Mouse (Mus musculus) lung, postnatal 0 days (tissue): ENCODE data around the gene Tec. TPM values are rescaled to one million over a fixed set of nuclear protein-coding genes. Genes with fewer than 3 reads are reported as not detected.

ENCODE experiments used
- ATAC-seq: fragments of 200-750 bp; cut with Nextera tagmentation; 2 replicates; pipeline ENCODE4 v1.8.0; 2017; ENCODE audit warnings: moderate library complexity
- DNase-seq: peaks from one replicate; pipeline ENCODE4 v3.0.0-alpha.2; 2016; ENCODE audit warnings: low spot score
- H3K27ac ChIP-seq: fragments of 300-500 bp; sonication (generic); 2 replicates; pipeline ENCODE4 v1.5.1; 2014; ENCODE audit warnings: antibody characterized with exemption, mild to moderate bottlenecking, low read length, mixed read lengths
- H3K27me3 ChIP-seq: fragments of 300-500 bp; sonication (generic); replicated peaks from 2 replicates; pipeline ENCODE4 v1.6.1; 2014; ENCODE audit warnings: low read length, mixed read lengths; ENCODE audit not compliant: insufficient read depth
- H3K36me3 ChIP-seq: fragments of 300-500 bp; sonication (generic); 2 replicates; pipeline ENCODE4 v1.6.1; 2014; ENCODE audit warnings: low read length, mixed read lengths; ENCODE audit not compliant: insufficient read depth
- H3K4me1 ChIP-seq: fragments of 300-500 bp; sonication (generic); 2 replicates; pipeline ENCODE4 v1.6.1; 2014; ENCODE audit warnings: antibody characterized with exemption, low read depth, low read length, mixed read lengths; ENCODE audit not compliant: insufficient read depth
- H3K4me2 ChIP-seq: fragments of 300-500 bp; sonication (generic); replicated peaks from 2 replicates; pipeline ENCODE4 v1.6.1; 2014; ENCODE audit warnings: low read depth, mild to moderate bottlenecking, low read length, moderate library complexity, mixed read lengths
- H3K4me3 ChIP-seq: fragments of 300-500 bp; sonication (generic); 2 replicates; pipeline ENCODE4 v1.5.1; 2014; ENCODE audit warnings: low read depth, low read length
- H3K9ac ChIP-seq: fragments of 300-500 bp; sonication (generic); replicated peaks from 2 replicates; pipeline ENCODE4 v1.6.1; 2014; ENCODE audit warnings: low read depth, mild to moderate bottlenecking
- H3K9me3 ChIP-seq: fragments of 300-500 bp; sonication (generic); 2 replicates; pipeline ENCODE4 v1.6.1; 2016; ENCODE audit warnings: low read length, mixed read lengths
- CTCF ChIP-seq: IDR thresholded peaks from 2 replicates; pipeline ENCODE4 v1.5.1; 2016; ENCODE audit warnings: antibody characterized with exemption, mild to moderate bottlenecking
- EP300 ChIP-seq: IDR thresholded peaks from 2 replicates; pipeline ENCODE4 v1.6.1; 2016; ENCODE audit warnings: antibody characterized with exemption, mild to moderate bottlenecking, control low read depth
- WGBS: fragments of 180-500 bp; shearing (Covaris S2); extraction: QIAGEN DNeasy Blood & Tissue Kit; methylation state at CpG from one replicate; pipeline ENCODE4 v1.1.7; 2014; 5-methylcytosine and 5-hydroxymethylcytosine counted together
- polyA plus RNA-seq: library from polyadenylated mRNA; unstranded; fragments of >200 nt; fragmentation: Nextera tagmentation; extraction: Ambion mirVana; gene quantifications from 2 replicates; pipeline ENCODE4 v1.2.1, GENCODE M21; 2015

Tec gene
- polyA plus RNA-seq, 1 experiment from 2014 or later, result 4.2 TPM

- ATAC-seq, result peak; percentile 7; the same call in 1 of the 2 replicates
- 65% methylated on average over 3 of the region's 3 CpGs for WGBS
- H3K9ac ChIP-seq, result no peak overlapping the region
- no peaks in the 10 kb centered on the region for H3K36me3 ChIP-seq
- peak; percentile 77 for DNase-seq
- no peaks in the 10 kb centered on the region for H3K27me3 ChIP-seq
- H3K4me3 ChIP-seq, result no peak overlapping the region
- no peaks in the 10 kb centered on the region for H3K4me1 ChIP-seq
- no peaks in the 10 kb centered on the region for H3K9me3 ChIP-seq
- TF ChIP-seq EP300, result no peak
- no peak for TF ChIP-seq CTCF
- H3K4me2 ChIP-seq, result no peak overlapping the region
- peak overlapping the region; percentile 33; the same call in 1 of the 2 replicates for H3K27ac ChIP-seq
These were observed 34.7 kb upstream of the Tec start for GRCm38 (mm10) chr5:72902876-72903516.

- no peak for TF ChIP-seq CTCF
- no peak for TF ChIP-seq EP300
- Histone ChIP-seq H3K36me3 (no peaks in the 10 kb centered on the region), H3K4me3 (no peak overlapping the region), H3K9ac (no peak overlapping the region), H3K4me2 (no peak overlapping the region), H3K27ac (peak overlapping the region; percentile 33; the same call in 1 of the 2 replicates), H3K9me3 (no peaks in the 10 kb centered on the region), H3K4me1 (no peaks in the 10 kb centered on the region), H3K27me3 (no peaks in the 10 kb centered on the region)
- 52% methylated on average over 3 of the region's 3 CpGs for WGBS
- ATAC-seq (peak; percentile 30; the same call in 1 of the 2 replicates), DNase-seq (peak; percentile 63)
These were observed 34.0 kb upstream of the Tec start for GRCm38 (mm10) chr5:72902312-72902711.

GRCm38 (mm10) chr5:72901866-72902265 lies 33.6 kb upstream of the Tec start:
- no peak overlapping the region for H3K4me2 ChIP-seq
- no peaks in the 10 kb centered on the region for H3K4me1 ChIP-seq
- DNase-seq (no peak), ATAC-seq (no peak)
- 80% methylated on average over 4 of the region's 4 CpGs for WGBS
- TF ChIP-seq EP300 (no peak), CTCF (no peak)
- no peak overlapping the region for H3K4me3 ChIP-seq
- H3K27me3 ChIP-seq, result no peaks in the 10 kb centered on the region
- no peak overlapping the region for H3K9ac ChIP-seq
- H3K27ac ChIP-seq, result 0 out of 2 replicates have a peak overlapping the region, but pooled peaks have one; percentile 33
- no peaks in the 10 kb centered on the region for H3K9me3 ChIP-seq
- no peaks in the 10 kb centered on the region for H3K36me3 ChIP-seq

GRCm38 (mm10) chr5:72899255-72899654 lies 31.0 kb upstream of the Tec start:
- no peak overlapping the region for H3K4me2 ChIP-seq
- ATAC-seq, result no peak
- no peak overlapping the region for H3K4me3 ChIP-seq
- TF ChIP-seq EP300 (no peak), CTCF (no peak)
- H3K27ac ChIP-seq, result no peak overlapping the region
- H3K36me3 ChIP-seq, result no peaks in the 10 kb centered on the region
- H3K4me1 ChIP-seq, result no peaks in the 10 kb centered on the region
- DNase-seq, result no peak
- no peaks in the 10 kb centered on the region for H3K27me3 ChIP-seq
- H3K9ac ChIP-seq, result no peak overlapping the region
- H3K9me3 ChIP-seq, result no peaks in the 10 kb centered on the region
- WGBS, result 83% methylated on average over 8 of the region's 8 CpGs

- Histone ChIP-seq H3K4me1 (no peaks in the 10 kb centered on the region), H3K27ac (no peak overlapping the region), H3K9me3 (no peaks in the 10 kb centered on the region), H3K4me3 (no peak overlapping the region), H3K9ac (no peak overlapping the region), H3K36me3 (no peaks in the 10 kb centered on the region), H3K27me3 (no peaks in the 10 kb centered on the region), H3K4me2 (no peak overlapping the region)
- WGBS, result 40% methylated on average over 6 of the region's 6 CpGs
- ATAC-seq, result no peak
- TF ChIP-seq CTCF, result no peak
- TF ChIP-seq EP300, result no peak
- no peak for DNase-seq
These were observed 29.7 kb upstream of the Tec start for GRCm38 (mm10) chr5:72897998-72898397.

- ATAC-seq (peak; percentile 57), DNase-seq (peak; percentile 37)
- Histone ChIP-seq H3K36me3 (no peaks in the 10 kb centered on the region), H3K9ac (no peak overlapping the region), H3K27ac (no peak overlapping the region), H3K4me3 (no peak overlapping the region), H3K4me2 (no peak overlapping the region), H3K4me1 (no peaks in the 10 kb centered on the region), H3K9me3 (no peaks in the 10 kb centered on the region), H3K27me3 (no peaks in the 10 kb centered on the region)
- 56% methylated on average over 18 of the region's 18 CpGs for WGBS
- TF ChIP-seq CTCF (no peak), EP300 (no peak)
These were observed 28.4 kb upstream of the Tec start for GRCm38 (mm10) chr5:72896478-72897279.
